Mouse (Mus musculus): Measurements from ENCODE around the gene Ccdc24. TPM values are rescaled to one million over a fixed set of nuclear protein-coding genes. Genes with fewer than 3 reads are reported as not detected.

Gene Ccdc24
- total RNA-seq, 1 experiment from 2014 or later = 0.32 TPM

GRCm38 (mm10) chr4:117834457-117834844 is 37.9 kb downstream of the Ccdc24 start, which contains the start of gene Slc6a9:
Gene Slc6a9 (plus strand): TSS chr4:117834506.
- ATAC-seq (replicated peaks; ENCODE audit: low read depth, poor library complexity, severe bottlenecking) = no peak

- ATAC-seq (replicated peaks; ENCODE audit: low read depth, poor library complexity, severe bottlenecking) = no peak
Observed at GRCm38 (mm10) chr4:117831920-117832691, 40.3 kb downstream of the Ccdc24 start.

- no peak for ATAC-seq (replicated peaks; ENCODE audit: low read depth, poor library complexity, severe bottlenecking)
Observed at GRCm38 (mm10) chr4:117831499-117831898, 40.9 kb downstream of the Ccdc24 start.

- ATAC-seq (replicated peaks; ENCODE audit: low read depth, poor library complexity, severe bottlenecking) = no peak
Observed at GRCm38 (mm10) chr4:117830801-117831200, 41.6 kb downstream of the Ccdc24 start.

- ATAC-seq (replicated peaks; ENCODE audit: low read depth, poor library complexity, severe bottlenecking) = peak; percentile 75
Observed at GRCm38 (mm10) chr4:117830124-117830551, 42.2 kb downstream of the Ccdc24 start.

- ATAC-seq (replicated peaks; ENCODE audit: low read depth, poor library complexity, severe bottlenecking) = peak; percentile 40
Observed at GRCm38 (mm10) chr4:117829260-117830123, 42.9 kb downstream of the Ccdc24 start.

GRCm38 (mm10) chr4:117828572-117829145 is 43.7 kb downstream of the Ccdc24 start:
- no peak for ATAC-seq (replicated peaks; ENCODE audit: low read depth, poor library complexity, severe bottlenecking)

- ATAC-seq (replicated peaks; ENCODE audit: low read depth, poor library complexity, severe bottlenecking) = no peak
Observed at GRCm38 (mm10) chr4:117818032-117818431, 54.3 kb downstream of the Ccdc24 start.

- ATAC-seq (replicated peaks; ENCODE audit: low read depth, poor library complexity, severe bottlenecking) = no peak
Observed at GRCm38 (mm10) chr4:117816776-117817175, 55.6 kb downstream of the Ccdc24 start.

Other genes starting within 250 kb of the Ccdc24 start
- 24.5 and 29.5 TPM in 2 replicates for gene Dmap1, start 190.3 kb downstream of the Ccdc24 start, total RNA-seq (2017)
- gene Gm12845, start 148.1 kb downstream of the Ccdc24 start, total RNA-seq (2017) = not detected in 2 replicates
- not detected in 2 replicates for gene Klf17, start 106.9 kb downstream of the Ccdc24 start, total RNA-seq (2017)
- 0.68 and 1.9 TPM in 2 replicates for gene Slc6a9, start 38.1 kb downstream of the Ccdc24 start, total RNA-seq (2017)
- 0.34 TPM in 1 of 2 replicates, not detected in the other for gene B4galt2, start 10.9 kb upstream of the Ccdc24 start, total RNA-seq (2017)
- gene Atp6v0b, start 14.8 kb upstream of the Ccdc24 start, total RNA-seq (2017) = 54.1 and 85.0 TPM in 2 replicates
- gene Dph2, start 19.5 kb upstream of the Ccdc24 start, total RNA-seq (2017) = 6.6 and 7.0 TPM in 2 replicates
- 11.3 and 17.9 TPM in 2 replicates for gene Ipo13, start 42.4 kb upstream of the Ccdc24 start, total RNA-seq (2017)
- not detected in 2 replicates for gene Artn, start 57.2 kb upstream of the Ccdc24 start, total RNA-seq (2017)

Data from common myeloid progenitor, adult 5-6 weeks (primary cell).